Mouse (Mus musculus) cerebellum, adult 9-11 months (tissue): ENCODE results near the gene Mfsd13b.
A peak's percentile ranks its signal among the peaks of the same experiment; 100 is the strongest.
"Not testable (repeated sequence)": the region's sequence is repeated elsewhere in the genome, so short reads cannot be mapped to it uniquely, and the experiment has no call there.

ENCODE experiments used
- DNase-seq: peaks from one replicate; pipeline ENCODE4 v3.0.0; 2022

Mfsd13b gene

GRCm38 (mm10) chr7:120991191-120991590 lies 8.9 kb downstream of the Mfsd13b start:
- DNase-seq = no peak

- DNase-seq = no peak
Observed at GRCm38 (mm10) chr7:120999021-120999530, 16.8 kb downstream of the Mfsd13b start.

GRCm38 (mm10) chr7:121000065-121000822 lies 17.9 kb downstream of the Mfsd13b start:
- DNase-seq = no peak

- DNase-seq = no peak
Observed at GRCm38 (mm10) chr7:121001879-121002278, 19.6 kb downstream of the Mfsd13b start.

- no peak for DNase-seq
Observed at GRCm38 (mm10) chr7:121002407-121002928, 20.2 kb downstream of the Mfsd13b start.

- DNase-seq = no peak
Observed at GRCm38 (mm10) chr7:121003793-121004418, 21.6 kb downstream of the Mfsd13b start.

- DNase-seq = no peak
Observed at GRCm38 (mm10) chr7:121011794-121012689, 29.7 kb downstream of the Mfsd13b start.

GRCm38 (mm10) chr7:121014486-121014885 lies 32.2 kb downstream of the Mfsd13b start:
- DNase-seq = no peak

- no peak for DNase-seq
Observed at GRCm38 (mm10) chr7:121018778-121019177, 36.5 kb downstream of the Mfsd13b start.

- no peak for DNase-seq
Observed at GRCm38 (mm10) chr7:121020277-121020676, 38.0 kb downstream of the Mfsd13b start.

GRCm38 (mm10) chr7:121025221-121026008 lies 43.1 kb downstream of the Mfsd13b start:
- DNase-seq = no peak

- no peak for DNase-seq
Observed at GRCm38 (mm10) chr7:121026300-121026699, 44.0 kb downstream of the Mfsd13b start.

GRCm38 (mm10) chr7:121029947-121030346 lies 47.6 kb downstream of the Mfsd13b start:
- not testable (repeated sequence) for DNase-seq

GRCm38 (mm10) chr7:121033856-121034652 lies 51.7 kb downstream of the Mfsd13b start, which contains the start of gene Mettl9:
Gene Mettl9 (plus strand): TSS chr7:121034445.
- peak; percentile 94 for DNase-seq

- DNase-seq = peak; percentile 83
Observed at GRCm38 (mm10) chr7:121034701-121035141, 52.4 kb downstream of the Mfsd13b start.

- DNase-seq = peak; percentile 41
Observed at GRCm38 (mm10) chr7:121035161-121035721, 52.9 kb downstream of the Mfsd13b start.

- no peak for DNase-seq
Observed at GRCm38 (mm10) chr7:121040595-121040994, 58.3 kb downstream of the Mfsd13b start.

GRCm38 (mm10) chr7:121041989-121042388 lies 59.7 kb downstream of the Mfsd13b start:
- DNase-seq = no peak

- no peak for DNase-seq
Observed at GRCm38 (mm10) chr7:121043004-121043403, 60.7 kb downstream of the Mfsd13b start.

GRCm38 (mm10) chr7:121043510-121043909 lies 61.2 kb downstream of the Mfsd13b start:
- no peak for DNase-seq

GRCm38 (mm10) chr7:121044251-121044650 lies 61.9 kb downstream of the Mfsd13b start:
- DNase-seq = no peak
